Comparison of ENCODE assay signal across 10 mouse cellular contexts in genomic region chr6:60950415-60950814, GRCm38 (mm10). TPM values are rescaled to one million over a fixed set of nuclear protein-coding genes. Genes with fewer than 3 reads are reported as not detected.
DNase-seq lines count a peak whose midpoint lies in the region; ATAC-seq lines count a peak whose summit lies in the region.
"Had no signal": no experiment of that assay in that cellular context is flagged by ENCODE, and none has a peak within 500 bp of the region (broad histone marks: within the 10 kb centered on the region; RNA-seq: fewer than 3 reads in every experiment).

No protein-coding gene starts in this region.

- no peaks in the 10 kb centered on the region for H3K9me3 ChIP-seq in hindbrain, embryonic 10.5 days
- no peaks in the 10 kb centered on the region for H3K9me3 ChIP-seq in hindbrain, embryonic 12.5 days (replicated peaks)
- H3K9me3 ChIP-seq: embryonic facial prominence, embryonic 12.5 days; limb, embryonic 15.5 days had no signal

- H3K4me1 ChIP-seq in hindbrain, embryonic 10.5 days (replicated peaks) = no peaks in the 10 kb centered on the region
- no peaks in the 10 kb centered on the region for H3K4me1 ChIP-seq in hindbrain, embryonic 12.5 days
- H3K4me1 ChIP-seq: embryonic facial prominence, embryonic 12.5 days; limb, embryonic 15.5 days had no signal

- H3K27ac ChIP-seq in hindbrain, embryonic 10.5 days = no peak overlapping the region
- H3K27ac ChIP-seq in hindbrain, embryonic 12.5 days = no peak overlapping the region
- H3K27ac ChIP-seq: embryonic facial prominence, embryonic 12.5 days; limb, embryonic 15.5 days had no signal

- ATAC-seq in hindbrain, embryonic 12.5 days (ENCODE audit: low FRiP score) = no peak

- intact Hi-C loops in left cerebral cortex, postnatal 14 days (cut with DNase I) = no loop called here

- H3K9ac ChIP-seq in hindbrain, embryonic 12.5 days = no peak overlapping the region
- H3K9ac ChIP-seq: embryonic facial prominence, embryonic 12.5 days; limb, embryonic 15.5 days had no signal

- no peak overlapping the region for H3K4me3 ChIP-seq in hindbrain, embryonic 10.5 days
- H3K4me3 ChIP-seq in hindbrain, embryonic 12.5 days = no peak overlapping the region
- H3K4me3 ChIP-seq: embryonic facial prominence, embryonic 12.5 days; limb, embryonic 15.5 days had no signal

- H3K36me3 ChIP-seq in hindbrain, embryonic 10.5 days = no peaks in the 10 kb centered on the region
- no peaks in the 10 kb centered on the region for H3K36me3 ChIP-seq in hindbrain, embryonic 12.5 days
- H3K36me3 ChIP-seq: embryonic facial prominence, embryonic 12.5 days; limb, embryonic 15.5 days had no signal

- no peaks in the 10 kb centered on the region for H3K27me3 ChIP-seq in hindbrain, embryonic 10.5 days (ENCODE audit: insufficient read depth, poor library complexity, severe bottlenecking)
- no peaks in the 10 kb centered on the region for H3K27me3 ChIP-seq in hindbrain, embryonic 12.5 days
- H3K27me3 ChIP-seq: embryonic facial prominence, embryonic 12.5 days; limb, embryonic 15.5 days had no signal

- WGBS in hindbrain, embryonic 10.5 days = 60% methylated on average over 3 of the region's 3 CpGs
- WGBS in hindbrain, embryonic 12.5 days = 69% methylated on average over 3 of the region's 3 CpGs

- H3K4me2 ChIP-seq in hindbrain, embryonic 12.5 days (replicated peaks) = no peak overlapping the region
- H3K4me2 ChIP-seq: embryonic facial prominence, embryonic 12.5 days; limb, embryonic 15.5 days had no signal

- DNase-seq in hindbrain, embryonic 10.5 days (ENCODE audit: low spot score) = peak; percentile 25
- DNase-seq in ES-CJ7 (ENCODE audit: low read depth, low spot score) = peak; percentile 62
- peak; percentile 36 for DNase-seq in c-Kit-positive CD71-negative TER-119-negative erythroid progenitor cells, embryonic 14.5 days (ENCODE audit: low read depth)
- peak; percentile 2 for DNase-seq in fibroblast of lung, adult 2 months (ENCODE audit: low read depth)
- peak; percentile 43 to 51 for DNase-seq in left cerebral cortex, postnatal 14 days (ENCODE audit: low spot score in 2 of 2)
- DNase-seq in naive thymus-derived CD4-positive, alpha-beta T cell, adult 2 months (ENCODE audit: low read depth) = peak; percentile 5
- DNase-seq in natural killer cell, adult 2 months (ENCODE audit: low spot score in 2 of 2) = no peak

RNA-seq across cellular contexts. Expression of gene Mmrn1, which starts 25.6 kb away (rescaled TPM):
- 3.2 and 5.5 TPM in 2 replicates for polyA plus RNA-seq in hindbrain, embryonic 10.5 days (2016; fragmentation: Nextera tagmentation; extraction: Ambion mirVana)
- 6.0 and 6.5 TPM in 2 replicates for polyA plus RNA-seq in hindbrain, embryonic 12.5 days (2016; fragmentation: Nextera tagmentation; extraction: Ambion mirVana)
- total RNA-seq in left cerebral cortex, postnatal 14 days (2021) = under 1 TPM; 0.35 to 0.49 TPM

Comparison
In these comparisons a context has a peak if more than half of its experiments do, and no peak if none do; other contexts are left out.
1. DNase-seq: peak in hindbrain, embryonic 10.5 days (single experiment), ES-CJ7 (single experiment), c-Kit-positive CD71-negative TER-119-negative erythroid progenitor cells, embryonic 14.5 days (single experiment), fibroblast of lung, adult 2 months (single experiment), left cerebral cortex, postnatal 14 days (2 of 2) and naive thymus-derived CD4-positive, alpha-beta T cell, adult 2 months (single experiment); none in natural killer cell, adult 2 months (0 of 2).